Mouse (Mus musculus) kidney, adult 2 months (tissue): ENCODE data around the gene Rerg.

Experiments used
- CTCF ChIP-seq: fragments of 200-500 bp; conservative IDR thresholded peaks from 2 replicates; pipeline ENCODE4 v1.5.1; 2011; ENCODE audit warnings: low read depth, mild to moderate bottlenecking, control low read depth, low read length, moderate library complexity, mixed read lengths; ENCODE audit not compliant: insufficient read depth, insufficient read length
- POLR2A ChIP-seq: fragments of 200-500 bp; IDR thresholded peaks from one replicate; pipeline ENCODE4 v1.6.1; 2011; ENCODE audit warnings: low read depth, low read length, control low read depth

- TF ChIP-seq POLR2A (no peak), CTCF (no peak)
Measured at GRCm38 (mm10) chr6:137201578-137201977, 31.3 kb upstream of the Rerg start.
